Mouse (Mus musculus): ENCODE results near the gene Exosc5. TPM values are rescaled to one million over a fixed set of nuclear protein-coding genes. Genes with fewer than 3 reads are reported as not detected.

Exosc5 gene
- polyA plus RNA-seq, 1 experiment from 2014 or later = 35.2 TPM

DNA sequence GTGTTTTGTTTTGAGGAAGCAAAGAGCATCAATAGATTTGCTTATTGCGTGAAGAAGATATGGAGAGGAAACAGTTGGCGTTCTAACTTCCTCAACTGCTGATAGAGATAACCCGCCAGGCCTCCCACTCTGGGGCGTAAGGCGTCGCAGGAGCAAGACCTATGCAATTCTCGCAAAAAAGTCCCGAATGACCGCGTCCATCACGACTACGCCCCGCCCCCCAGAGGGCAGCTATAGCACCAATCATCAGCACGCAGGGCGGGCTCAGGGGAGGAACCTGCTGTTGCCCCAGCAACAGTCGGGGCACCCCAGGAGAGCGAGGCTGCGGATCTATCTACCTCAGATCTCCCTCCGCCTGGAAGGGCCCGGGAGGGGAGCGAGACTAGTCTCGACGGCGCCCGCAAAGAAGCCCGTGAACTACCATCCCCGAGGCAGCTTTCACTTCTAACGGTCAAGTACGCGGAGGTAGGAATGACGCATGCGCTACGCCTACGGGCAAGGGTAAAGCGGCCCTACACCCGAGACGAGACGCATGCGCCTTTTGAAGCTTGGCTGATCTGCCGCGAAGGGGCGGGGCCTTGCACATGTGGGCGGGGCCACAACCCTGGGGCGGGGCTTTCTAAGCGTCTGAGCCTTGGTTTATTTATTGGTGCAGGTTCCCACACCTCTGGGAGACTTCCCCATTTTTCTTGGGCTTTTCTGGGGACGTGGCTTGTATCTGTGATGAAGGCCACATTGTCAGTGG is 21.7 kb downstream of the Exosc5 start, which contains the start of gene B9d2:
TSS of gene B9d2 (plus strand) at position 267 of the 745 bp plus-strand sequence.
- ATAC-seq = peak; percentile 95
- H3K27ac ChIP-seq (ENCODE audit: low read length) = peak within 1 kb of the TSS; percentile 96
- H3K27me3 ChIP-seq (ENCODE audit: control insufficient read depth, insufficient read depth, low read depth, low read length) = peaks cover 8% of the 10 kb centered on the region
- no peaks in the 10 kb centered on the region for H3K9me3 ChIP-seq (replicated peaks; ENCODE audit: control insufficient read depth, low read length, poor library complexity, severe bottlenecking)
- no peaks in the 10 kb centered on the region for H3K36me3 ChIP-seq (ENCODE audit: control insufficient read depth, insufficient read depth, low read length)
- H3K4me2 ChIP-seq (ENCODE audit: low read length) = peak within 1 kb of the TSS; percentile 51
- peak within 1 kb of the TSS; percentile 60 for H3K4me3 ChIP-seq (ENCODE audit: low read depth, low read length)
- under 1% methylated on average over 46 of the region's 46 CpGs for WGBS
- H3K4me1 ChIP-seq (ENCODE audit: control insufficient read depth, insufficient read depth, low read length) = peaks cover 15% of the 10 kb centered on the region
- peak within 1 kb of the TSS; percentile 82 for H3K9ac ChIP-seq (ENCODE audit: low read depth, low read length)

DNA sequence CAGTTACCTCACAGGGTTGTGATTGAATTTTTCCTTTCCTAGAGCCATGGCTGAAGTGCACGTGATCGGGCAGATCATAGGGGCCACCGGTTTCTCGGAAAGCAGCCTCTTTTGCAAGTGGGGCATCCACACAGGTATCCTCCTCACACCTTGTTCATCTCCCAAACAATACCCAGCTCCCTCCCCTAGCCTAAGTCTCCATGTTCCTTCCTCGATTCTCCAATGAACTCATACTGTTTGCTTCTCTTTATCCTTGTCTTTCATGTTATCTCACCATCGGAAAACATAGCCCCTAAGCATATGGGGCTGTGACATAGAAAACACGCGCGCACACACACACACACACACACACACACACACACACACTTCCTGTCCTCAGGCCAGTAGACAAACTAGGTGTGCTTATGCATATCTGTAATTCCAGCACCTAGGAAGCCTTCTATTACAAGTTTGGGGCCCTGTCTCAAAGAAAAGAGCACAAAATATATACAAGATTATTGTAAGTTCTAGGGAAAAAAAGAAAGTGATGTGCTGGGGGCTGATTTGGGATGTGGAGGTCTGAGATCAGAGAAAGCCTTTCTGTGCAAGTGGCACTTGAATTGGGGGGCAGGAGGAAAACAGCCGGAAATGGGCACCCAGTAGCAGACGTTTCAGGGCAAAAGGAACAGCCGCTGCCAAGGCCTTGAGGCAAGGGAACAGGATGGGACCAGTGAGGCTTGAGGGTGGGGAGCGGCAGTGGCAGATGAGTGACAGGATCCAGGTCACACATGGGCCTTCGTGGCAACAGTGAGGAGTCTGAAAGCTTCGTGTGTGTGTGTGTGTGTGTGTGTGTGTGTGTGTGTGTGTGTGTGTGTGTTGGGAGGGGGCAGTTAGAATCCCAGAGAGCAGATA is 22.6 kb downstream of the Exosc5 start:
- Histone ChIP-seq H3K4me2 (ENCODE audit: low read length) (peak overlapping the region; percentile 51), H3K9me3 (replicated peaks; ENCODE audit: control insufficient read depth, low read length, poor library complexity, severe bottlenecking) (no peaks in the 10 kb centered on the region), H3K4me1 (ENCODE audit: control insufficient read depth, insufficient read depth, low read length) (peaks cover 17% of the 10 kb centered on the region), H3K27me3 (ENCODE audit: control insufficient read depth, insufficient read depth, low read depth, low read length) (peaks cover 16% of the 10 kb centered on the region), H3K9ac (ENCODE audit: low read depth, low read length) (peak overlapping the region; percentile 82), H3K27ac (ENCODE audit: low read length) (peak overlapping the region; percentile 96), H3K36me3 (ENCODE audit: control insufficient read depth, insufficient read depth, low read length) (no peaks in the 10 kb centered on the region), H3K4me3 (ENCODE audit: low read depth, low read length) (peak overlapping the region; percentile 60)
- 62% methylated on average over 15 of the region's 15 CpGs for WGBS
- no peak for ATAC-seq

DNA sequence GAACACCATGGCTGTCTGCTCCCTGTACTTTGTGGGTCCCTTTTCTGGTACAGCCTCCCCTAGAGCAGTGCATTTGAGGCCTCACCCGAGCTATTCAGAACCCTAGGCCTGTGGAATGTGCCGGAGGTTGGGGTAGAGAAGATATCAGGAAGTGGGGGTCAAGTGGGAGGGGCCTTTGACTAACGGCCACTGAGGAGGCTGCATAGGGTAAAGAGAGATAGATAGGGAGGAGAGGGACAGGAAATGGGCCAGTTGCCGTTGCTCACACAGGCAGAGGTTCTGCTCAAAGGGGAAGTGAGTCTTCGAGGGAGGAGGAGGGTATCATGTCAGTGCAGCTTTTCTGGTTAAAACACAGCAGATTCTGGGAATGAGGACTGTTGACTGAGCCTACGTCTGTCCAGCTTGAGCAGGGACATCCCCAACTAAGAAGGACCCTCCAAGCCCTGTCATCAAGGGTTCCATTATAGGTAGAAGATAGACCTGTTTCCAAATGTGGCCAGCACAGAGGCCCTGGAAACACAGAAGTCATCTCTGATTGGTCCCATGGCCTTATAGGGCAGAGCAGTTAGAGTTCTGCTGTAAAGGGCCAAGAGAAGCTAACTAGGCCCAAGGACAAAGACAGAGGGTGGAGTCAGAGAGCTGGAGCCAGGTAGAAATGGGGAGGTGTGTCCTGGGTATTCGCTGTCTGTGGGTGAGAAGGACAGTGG is 24.7 kb downstream of the Exosc5 start:
- H3K36me3 ChIP-seq (ENCODE audit: control insufficient read depth, insufficient read depth, low read length) = no peaks in the 10 kb centered on the region
- 76% methylated on average over 7 of the region's 7 CpGs for WGBS
- no peak for ATAC-seq

DNA sequence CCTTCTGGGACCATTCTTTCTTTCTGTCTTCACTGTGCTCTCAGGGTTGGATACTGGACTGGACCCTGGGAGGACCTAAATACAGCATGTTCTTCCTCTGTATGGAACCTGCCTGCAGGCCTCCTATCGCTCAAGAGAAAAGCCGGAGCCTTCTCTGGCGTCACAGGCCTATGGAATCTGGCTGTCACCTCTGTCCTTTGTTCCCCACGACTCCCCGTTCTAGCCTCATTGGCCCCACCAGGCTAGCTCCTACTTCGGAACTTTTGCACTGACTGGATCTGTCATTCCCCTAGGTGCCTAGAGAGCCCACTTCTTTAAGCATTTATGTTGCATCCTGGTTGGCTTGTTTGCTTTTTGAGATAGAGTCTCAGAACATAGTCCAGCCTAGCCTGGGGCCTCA is 25.7 kb downstream of the Exosc5 start:
- Histone ChIP-seq H3K27ac (ENCODE audit: low read length) (no peak overlapping the region), H3K9ac (ENCODE audit: low read depth, low read length) (no peak overlapping the region), H3K27me3 (ENCODE audit: control insufficient read depth, insufficient read depth, low read depth, low read length) (peaks cover 42% of the 10 kb centered on the region), H3K4me3 (ENCODE audit: low read depth, low read length) (no peak overlapping the region), H3K4me1 (ENCODE audit: control insufficient read depth, insufficient read depth, low read length) (peaks cover 40% of the 10 kb centered on the region), H3K36me3 (ENCODE audit: control insufficient read depth, insufficient read depth, low read length) (no peaks in the 10 kb centered on the region), H3K9me3 (replicated peaks; ENCODE audit: control insufficient read depth, low read length, poor library complexity, severe bottlenecking) (no peaks in the 10 kb centered on the region), H3K4me2 (ENCODE audit: low read length) (no peak overlapping the region)
- 87% methylated on average over 6 of the region's 6 CpGs for WGBS
- ATAC-seq = no peak

More for the DNA sequence above, 24.7 kb downstream of the Exosc5 start:
- Histone ChIP-seq H3K9me3 (replicated peaks; ENCODE audit: control insufficient read depth, low read length, poor library complexity, severe bottlenecking) (no peaks in the 10 kb centered on the region), H3K9ac (ENCODE audit: low read depth, low read length) (no peak overlapping the region), H3K4me3 (ENCODE audit: low read depth, low read length) (no peak overlapping the region), H3K4me2 (ENCODE audit: low read length) (no peak overlapping the region), H3K27ac (ENCODE audit: low read length) (no peak overlapping the region), H3K27me3 (ENCODE audit: control insufficient read depth, insufficient read depth, low read depth, low read length) (peaks cover 36% of the 10 kb centered on the region), H3K4me1 (ENCODE audit: control insufficient read depth, insufficient read depth, low read length) (peaks cover 33% of the 10 kb centered on the region)

DNA sequence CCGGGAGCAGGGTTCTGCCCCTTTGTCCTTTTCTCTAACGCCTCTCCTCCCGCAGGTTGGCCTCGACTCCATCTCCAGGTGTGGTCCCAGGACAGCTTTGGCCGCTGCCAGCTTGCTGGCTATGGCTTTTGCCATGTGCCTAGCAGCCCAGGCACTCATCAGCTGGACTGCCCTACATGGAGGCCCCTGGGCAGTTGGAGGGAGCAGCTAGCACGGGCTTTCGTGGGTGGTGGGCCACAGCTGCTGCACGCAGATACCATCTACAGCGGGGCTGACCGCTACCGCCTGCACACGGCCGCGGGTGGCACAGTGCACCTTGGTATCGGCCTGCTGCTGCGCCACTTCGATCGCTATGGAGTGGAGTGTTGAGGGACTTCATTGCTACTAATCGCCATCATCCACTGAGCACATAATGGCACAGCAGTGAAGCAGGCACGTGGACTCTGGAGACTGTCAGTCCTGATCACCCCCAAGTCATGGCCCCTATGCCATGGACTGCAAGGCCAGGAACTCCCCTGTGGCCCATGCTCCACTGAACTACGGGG is 27.0 kb downstream of the Exosc5 start:
- peaks cover 35% of the 10 kb centered on the region for H3K4me1 ChIP-seq (ENCODE audit: control insufficient read depth, insufficient read depth, low read length)
- H3K27ac ChIP-seq (ENCODE audit: low read length) = no peak overlapping the region
- no peak overlapping the region for H3K4me3 ChIP-seq (ENCODE audit: low read depth, low read length)
- H3K9ac ChIP-seq (ENCODE audit: low read depth, low read length) = no peak overlapping the region
- H3K4me2 ChIP-seq (ENCODE audit: low read length) = no peak overlapping the region
- 71% methylated on average over 21 of the region's 21 CpGs for WGBS
- no peaks in the 10 kb centered on the region for H3K36me3 ChIP-seq (ENCODE audit: control insufficient read depth, insufficient read depth, low read length)
- no peaks in the 10 kb centered on the region for H3K9me3 ChIP-seq (replicated peaks; ENCODE audit: control insufficient read depth, low read length, poor library complexity, severe bottlenecking)
- H3K27me3 ChIP-seq (ENCODE audit: control insufficient read depth, insufficient read depth, low read depth, low read length) = peaks cover 54% of the 10 kb centered on the region
- no peak for ATAC-seq

DNA sequence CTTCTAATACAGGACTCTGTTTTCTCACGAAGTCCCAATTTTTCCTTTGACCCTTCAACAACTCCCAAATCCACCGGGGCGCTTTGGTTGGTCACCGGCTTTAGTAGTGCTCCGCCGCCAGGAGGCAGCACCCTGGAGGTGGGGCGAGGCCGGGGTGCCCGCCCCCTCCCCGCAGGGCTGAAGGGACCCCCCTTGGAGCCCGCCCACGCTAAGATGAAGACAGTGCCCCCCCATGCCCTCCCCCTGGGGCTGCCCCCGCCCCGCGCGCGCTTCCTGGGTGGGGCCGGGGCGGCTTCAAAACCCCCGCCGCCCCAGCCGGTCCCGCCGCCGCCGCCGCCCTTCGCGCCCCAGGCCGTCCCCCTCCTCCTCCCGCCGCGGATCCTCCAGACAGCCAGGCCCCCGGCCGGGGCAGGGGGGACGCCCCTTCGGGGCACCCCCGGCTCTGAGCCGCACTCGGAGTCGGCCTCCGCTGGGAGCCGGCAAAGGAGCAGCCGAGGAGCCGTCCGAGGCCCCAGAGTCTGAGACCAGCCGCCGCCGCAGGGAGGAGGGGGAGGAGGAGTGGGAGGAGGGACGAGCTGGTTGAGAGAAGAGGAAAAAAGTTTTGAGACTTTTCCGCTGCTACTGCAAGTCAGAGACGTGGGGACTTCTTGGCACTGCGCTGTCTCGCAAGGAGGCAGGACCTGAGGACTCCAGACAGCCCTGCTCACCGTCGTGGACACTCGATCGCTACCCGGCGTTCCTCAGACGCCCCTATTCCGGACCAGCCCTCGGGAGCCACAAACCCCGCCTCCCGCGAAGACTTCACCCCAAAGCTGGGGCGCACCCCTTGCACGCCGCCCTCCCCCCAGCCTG is 27.9 kb downstream of the Exosc5 start, which contains the start of gene Tgfb1:
TSS of gene Tgfb1 (plus strand) at position 323 of the 852 bp plus-strand sequence.
- H3K27me3 ChIP-seq (ENCODE audit: control insufficient read depth, insufficient read depth, low read depth, low read length) = peaks cover 58% of the 10 kb centered on the region
- peak within 1 kb of the TSS; percentile 41 for H3K4me3 ChIP-seq (ENCODE audit: low read depth, low read length)
- H3K4me1 ChIP-seq (ENCODE audit: control insufficient read depth, insufficient read depth, low read length) = peaks cover 29% of the 10 kb centered on the region
- H3K9me3 ChIP-seq (replicated peaks; ENCODE audit: control insufficient read depth, low read length, poor library complexity, severe bottlenecking) = no peaks in the 10 kb centered on the region
- H3K4me2 ChIP-seq (ENCODE audit: low read length) = peak within 1 kb of the TSS; percentile 71
- no peak within 1 kb of the TSS for H3K27ac ChIP-seq (ENCODE audit: low read length)
- ATAC-seq = 0 out of 2 replicates have a peak, but pooled peaks have one; percentile 32
- WGBS = 2% methylated on average over 56 of the region's 69 CpGs
- peak within 1 kb of the TSS; percentile 53 for H3K9ac ChIP-seq (ENCODE audit: low read depth, low read length)
- H3K36me3 ChIP-seq (ENCODE audit: control insufficient read depth, insufficient read depth, low read length) = no peaks in the 10 kb centered on the region

DNA sequence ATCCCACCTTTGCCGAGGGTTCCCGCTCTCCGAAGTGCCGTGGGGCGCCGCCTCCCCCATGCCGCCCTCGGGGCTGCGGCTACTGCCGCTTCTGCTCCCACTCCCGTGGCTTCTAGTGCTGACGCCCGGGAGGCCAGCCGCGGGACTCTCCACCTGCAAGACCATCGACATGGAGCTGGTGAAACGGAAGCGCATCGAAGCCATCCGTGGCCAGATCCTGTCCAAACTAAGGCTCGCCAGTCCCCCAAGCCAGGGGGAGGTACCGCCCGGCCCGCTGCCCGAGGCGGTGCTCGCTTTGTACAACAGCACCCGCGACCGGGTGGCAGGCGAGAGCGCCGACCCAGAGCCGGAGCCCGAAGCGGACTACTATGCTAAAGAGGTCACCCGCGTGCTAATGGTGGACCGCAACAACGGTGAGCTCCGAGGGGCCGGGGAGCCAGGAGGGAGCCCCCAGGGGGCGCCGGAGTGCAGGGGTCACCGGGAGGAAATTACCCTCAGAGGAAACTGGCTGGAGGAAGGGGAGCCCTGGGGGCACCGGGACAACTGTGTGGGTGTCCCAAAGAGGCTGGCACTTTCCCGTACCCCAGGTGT is 28.9 kb downstream of the Exosc5 start:
- peak overlapping the region; percentile 71 for H3K4me2 ChIP-seq (ENCODE audit: low read length)
- H3K9ac ChIP-seq (ENCODE audit: low read depth, low read length) = peak overlapping the region; percentile 44; the same call in 1 of the 2 replicates
- under 1% methylated on average over 47 of the region's 47 CpGs for WGBS
- H3K27ac ChIP-seq (ENCODE audit: low read length) = no peak overlapping the region
- no peaks in the 10 kb centered on the region for H3K9me3 ChIP-seq (replicated peaks; ENCODE audit: control insufficient read depth, low read length, poor library complexity, severe bottlenecking)
- H3K27me3 ChIP-seq (ENCODE audit: control insufficient read depth, insufficient read depth, low read depth, low read length) = peaks cover 62% of the 10 kb centered on the region
- H3K4me3 ChIP-seq (ENCODE audit: low read depth, low read length) = peak overlapping the region; percentile 41
- no peaks in the 10 kb centered on the region for H3K36me3 ChIP-seq (ENCODE audit: control insufficient read depth, insufficient read depth, low read length)
- H3K4me1 ChIP-seq (ENCODE audit: control insufficient read depth, insufficient read depth, low read length) = peaks cover 25% of the 10 kb centered on the region
- ATAC-seq = no peak

Measured in midbrain, embryonic 16.5 days (tissue).